Mouse (Mus musculus) adipose tissue, adult 10 weeks (tissue): ENCODE data around the gene Abhd12. TPM values are rescaled to one million over a fixed set of nuclear protein-coding genes. Genes with fewer than 3 reads are reported as not detected.

Source experiments
- polyA plus RNA-seq: library from polyadenylated mRNA; stranded (reverse); fragments of 350-450 nt; fragmentation: Illumina TruSeq; extraction: RNeasy Lipid Tissue Mini Kit (QIAGEN cat#74804); gene quantifications from one replicate; pipeline ENCODE4 v1.2.3, GENCODE M21; 2014; ENCODE audit warnings: low read depth, low replicate concordance

Abhd12 gene
- polyA plus RNA-seq, result 212 TPM

GRCm38 (mm10) chr2:150904272-150904935, at the start of gene Abhd12:
Abhd12 (minus strand) TSS chr2:150904741.

GRCm38 (mm10) chr2:150904936-150905450, 452 bp upstream of the Abhd12 start, which contains the start of gene Gins1:
Gins1 (plus strand) TSS chr2:150905400.

GRCm38 (mm10) chr2:150786251-150787180, 118.0 kb downstream of the Abhd12 start, which contains the start of gene Pygb:
Pygb (plus strand) TSS chr2:150786735.

Other genes with a start within 250 kb of the Abhd12 start
- 20.6 TPM for gene Acss1, start 236.2 kb downstream of the Abhd12 start, polyA plus RNA-seq
- not detected for gene Vsx1, start 215.4 kb downstream of the Abhd12 start, polyA plus RNA-seq
- 38.2 TPM for gene Entpd6, start 155.7 kb downstream of the Abhd12 start, polyA plus RNA-seq
- gene Pygb, start 118.0 kb downstream of the Abhd12 start, polyA plus RNA-seq, result 142 TPM
- 3.1 TPM for gene Gins1, start 659 bp upstream of the Abhd12 start, polyA plus RNA-seq
- 2.6 TPM for gene Ninl, start 134.6 kb upstream of the Abhd12 start, polyA plus RNA-seq
- 5.9 TPM for gene Nanp, start 134.7 kb upstream of the Abhd12 start, polyA plus RNA-seq
- 0.88 TPM for gene Gm14151, start 187.6 kb upstream of the Abhd12 start, polyA plus RNA-seq
- gene Gm14147, start 193.5 kb upstream of the Abhd12 start, polyA plus RNA-seq, result 0.81 TPM